Mouse (Mus musculus) kidney, adult 2 months (tissue): ENCODE data around the gene Ssx2ip. TPM values are rescaled to one million over a fixed set of nuclear protein-coding genes. Genes with fewer than 3 reads are reported as not detected.

ENCODE experiments used
- DNase-seq: peaks from one replicate; pipeline ENCODE4 v3.0.0; 2021
- H3K27ac ChIP-seq: fragments of 200-500 bp; 2 replicates; pipeline ENCODE4 v1.5.1; 2012; ENCODE audit warnings: low read depth, low read length, control low read depth, inconsistent platforms; ENCODE audit not compliant: insufficient read depth
- H3K27me3 ChIP-seq: fragments of 200-500 bp; replicated peaks from 2 replicates; pipeline ENCODE4 v1.6.1; 2012; ENCODE audit warnings: mild to moderate bottlenecking, moderate library complexity, low read length, inconsistent platforms; ENCODE audit not compliant: control insufficient read depth, insufficient read depth
- H3K36me3 ChIP-seq: fragments of 200-500 bp; 2 replicates; pipeline ENCODE4 v1.6.1; 2012; ENCODE audit warnings: mild to moderate bottlenecking, moderate library complexity, low read length, inconsistent platforms; ENCODE audit not compliant: control insufficient read depth, insufficient read depth
- H3K4me1 ChIP-seq: fragments of 200-500 bp; 2 replicates; pipeline ENCODE4 v1.6.1; 2011; ENCODE audit warnings: low read length; ENCODE audit not compliant: control insufficient read depth, insufficient read depth
- H3K4me3 ChIP-seq: fragments of 200-500 bp; 2 replicates; pipeline ENCODE4 v1.5.1; 2011; ENCODE audit warnings: mild to moderate bottlenecking, low read depth, low read length, control low read depth; ENCODE audit not compliant: insufficient read depth
- CTCF ChIP-seq: fragments of 200-500 bp; conservative IDR thresholded peaks from 2 replicates; pipeline ENCODE4 v1.5.1; 2011; ENCODE audit warnings: low read depth, mild to moderate bottlenecking, control low read depth, low read length, moderate library complexity, mixed read lengths; ENCODE audit not compliant: insufficient read depth, insufficient read length
- POLR2A ChIP-seq: fragments of 200-500 bp; IDR thresholded peaks from one replicate; pipeline ENCODE4 v1.6.1; 2011; ENCODE audit warnings: low read depth, low read length, control low read depth
- WGBS: fragments of 180-500 bp; shearing (Covaris S2); methylation state at CpG from one replicate; pipeline ENCODE4 v1.1.7; 2018; 5-methylcytosine and 5-hydroxymethylcytosine counted together
- polyA plus RNA-seq: library from polyadenylated mRNA; depleted of rRNA; stranded (reverse); fragments of >200 nt; gene quantifications from 2 replicates; pipeline ENCODE4 v1.2.3, GENCODE M21; 2012

The Ssx2ip gene
- polyA plus RNA-seq, 1 experiment = 8.0 TPM

GRCm38 (mm10) chr3:146413016-146413415 is 8.6 kb downstream of the Ssx2ip start:
- WGBS = 88% methylated on average over 13 of the region's 13 CpGs
- no peak overlapping the region for H3K27ac ChIP-seq

GRCm38 (mm10) chr3:146413992-146414391 is 9.6 kb downstream of the Ssx2ip start:
- Histone ChIP-seq H3K27me3 (no peaks in the 10 kb centered on the region), H3K4me3 (no peak overlapping the region), H3K27ac (peak overlapping the region; percentile 61; the same call in 1 of the 2 replicates), H3K4me1 (peaks cover 6% of the 10 kb centered on the region; the same call in 1 of the 2 replicates), H3K36me3 (0 out of 2 replicates have a peak, but pooled peaks cover 1% of the 10 kb centered on the region)
- TF ChIP-seq POLR2A (no peak), CTCF (no peak)
- WGBS = 60% methylated on average over 4 of the region's 4 CpGs
- no peak for DNase-seq

More at GRCm38 (mm10) chr3:146413016-146413415, 8.6 kb downstream of the Ssx2ip start:
- TF ChIP-seq CTCF (no peak), POLR2A (no peak)
- H3K27me3 ChIP-seq = no peaks in the 10 kb centered on the region
- H3K36me3 ChIP-seq = no peaks in the 10 kb centered on the region
- H3K4me3 ChIP-seq = no peak overlapping the region
- no peak for DNase-seq
- H3K4me1 ChIP-seq = peaks cover 6% of the 10 kb centered on the region; the same call in 1 of the 2 replicates

GRCm38 (mm10) chr3:146414555-146414954 is 10.1 kb downstream of the Ssx2ip start:
- DNase-seq = peak; percentile 75
- Histone ChIP-seq H3K4me3 (no peak overlapping the region), H3K27me3 (no peaks in the 10 kb centered on the region), H3K4me1 (peaks cover 6% of the 10 kb centered on the region; the same call in 1 of the 2 replicates), H3K27ac (peak overlapping the region; percentile 61), H3K36me3 (0 out of 2 replicates have a peak, but pooled peaks cover 1% of the 10 kb centered on the region)
- WGBS = 57% methylated on average over 12 of the region's 12 CpGs
- TF ChIP-seq CTCF (no peak), POLR2A (no peak)

- no peak overlapping the region for H3K27ac ChIP-seq
- H3K4me1 ChIP-seq = peaks cover 6% of the 10 kb centered on the region; the same call in 1 of the 2 replicates
- no peaks in the 10 kb centered on the region for H3K27me3 ChIP-seq
- no peak overlapping the region for H3K4me3 ChIP-seq
- 92% methylated on average over 8 of the region's 8 CpGs for WGBS
- no peak for TF ChIP-seq POLR2A
- TF ChIP-seq CTCF = no peak
- DNase-seq = no peak
- H3K36me3 ChIP-seq = 0 out of 2 replicates have a peak, but pooled peaks cover 1% of the 10 kb centered on the region
These were observed 13.4 kb downstream of the Ssx2ip start for GRCm38 (mm10) chr3:146417873-146418272.

- TF ChIP-seq CTCF (no peak), POLR2A (no peak)
- WGBS = 78% methylated on average over 7 of the region's 7 CpGs
These were observed 14.5 kb downstream of the Ssx2ip start for GRCm38 (mm10) chr3:146418901-146419300.

GRCm38 (mm10) chr3:146419534-146419933 is 15.1 kb downstream of the Ssx2ip start:
- Histone ChIP-seq H3K4me1 (no peaks in the 10 kb centered on the region), H3K27me3 (no peaks in the 10 kb centered on the region), H3K27ac (no peak overlapping the region), H3K4me3 (no peak overlapping the region), H3K36me3 (0 out of 2 replicates have a peak, but pooled peaks cover 1% of the 10 kb centered on the region)
- TF ChIP-seq POLR2A = no peak
- no peak for TF ChIP-seq CTCF
- DNase-seq = no peak
- 90% methylated on average over 9 of the region's 9 CpGs for WGBS

More at GRCm38 (mm10) chr3:146418901-146419300, 14.5 kb downstream of the Ssx2ip start:
- Histone ChIP-seq H3K36me3 (0 out of 2 replicates have a peak, but pooled peaks cover 1% of the 10 kb centered on the region), H3K27ac (no peak overlapping the region), H3K4me1 (peaks cover 2% of the 10 kb centered on the region; the same call in 1 of the 2 replicates), H3K27me3 (no peaks in the 10 kb centered on the region), H3K4me3 (no peak overlapping the region)
- no peak for DNase-seq

GRCm38 (mm10) chr3:146419992-146420537 is 15.6 kb downstream of the Ssx2ip start:
- no peaks in the 10 kb centered on the region for H3K4me1 ChIP-seq
- no peaks in the 10 kb centered on the region for H3K27me3 ChIP-seq
- DNase-seq = no peak
- H3K36me3 ChIP-seq = 0 out of 2 replicates have a peak, but pooled peaks cover 1% of the 10 kb centered on the region
- TF ChIP-seq CTCF (no peak), POLR2A (no peak)
- no peak overlapping the region for H3K27ac ChIP-seq
- H3K4me3 ChIP-seq = no peak overlapping the region
- WGBS = 91% methylated on average over 15 of the region's 15 CpGs

- Histone ChIP-seq H3K27me3 (no peaks in the 10 kb centered on the region), H3K27ac (no peak overlapping the region), H3K4me1 (no peaks in the 10 kb centered on the region), H3K4me3 (no peak overlapping the region), H3K36me3 (0 out of 2 replicates have a peak, but pooled peaks cover 1% of the 10 kb centered on the region)
- WGBS = 22% methylated on average over 8 of the region's 8 CpGs
- DNase-seq = no peak
- TF ChIP-seq CTCF = no peak
- no peak for TF ChIP-seq POLR2A
These were observed 17.3 kb downstream of the Ssx2ip start for GRCm38 (mm10) chr3:146421787-146422186.
